Mouse (Mus musculus) mouse embryonic stem cell (cell line): ENCODE measurements around the gene Camk1d.

Experiments used
- in situ Hi-C, 2 experiments: fragments of 300-500 bp; cut with MboI; formaldehyde crosslinking; loops; 1 replicate in 1 of 2; 3 replicates in 1 of 2; pipeline ENCODE4 v1.14.3; 2019 to 2020; ENCODE audit warnings: low sequenced_read_pairs in 2 of 2, low pct_unique_long_range_greater_than_20kb in 1 of 2, mixed read lengths in 1 of 2; ENCODE audit not compliant: unreplicated experiment in 1 of 2

The Camk1d gene

DNA sequence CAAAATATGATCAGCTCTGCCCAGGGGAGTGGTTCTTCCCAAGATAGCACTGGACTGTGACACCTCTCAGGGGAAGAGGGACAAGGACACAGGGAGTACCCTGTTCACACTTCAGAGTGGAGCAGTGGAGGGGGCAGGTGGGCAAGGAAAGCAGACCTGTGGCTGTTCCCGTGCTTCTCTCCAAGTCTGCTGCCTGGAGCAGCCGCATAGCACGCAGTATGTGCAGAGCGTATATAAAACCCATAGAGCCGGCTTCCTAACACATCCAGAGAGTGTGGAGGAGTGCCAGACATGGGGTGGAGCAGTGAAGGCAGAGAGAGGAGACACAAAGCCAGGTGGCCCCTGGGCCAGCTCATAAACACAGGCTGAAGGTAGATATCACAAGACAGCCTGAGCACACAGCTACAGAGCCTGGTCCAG lies 256.2 kb downstream of the Camk1d start:
- in situ Hi-C loops: no loop called here

- in situ Hi-C loops: no loop called here
Measured at GRCm38 (mm10) chr2:5456108-5456507, 258.2 kb downstream of the Camk1d start.

GRCm38 (mm10) chr2:5454830-5455229 lies 259.5 kb downstream of the Camk1d start:
- in situ Hi-C loops: no loop called here

GRCm38 (mm10) chr2:5451654-5452053 lies 262.7 kb downstream of the Camk1d start:
- in situ Hi-C loops: no loop called here

DNA sequence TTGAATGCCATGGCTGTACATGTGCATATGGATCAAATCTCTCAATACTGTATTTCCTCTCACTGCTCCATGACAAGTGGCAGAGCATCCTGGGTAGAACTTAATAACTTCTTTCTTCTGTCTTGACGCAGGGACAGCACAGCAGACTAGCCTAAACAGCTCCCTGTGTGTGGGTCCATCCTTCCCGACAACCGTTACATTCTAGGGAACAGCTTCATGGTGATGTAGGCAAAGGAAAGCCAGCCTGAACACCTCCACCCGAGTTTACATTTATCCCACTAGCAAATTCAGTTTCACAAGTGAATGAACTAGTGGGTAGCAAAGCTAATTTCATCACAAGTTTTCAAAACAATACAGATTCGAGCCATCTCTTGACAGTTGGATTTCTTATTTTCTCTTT lies 269.0 kb downstream of the Camk1d start:
- in situ Hi-C loops: no loop called here

GRCm38 (mm10) chr2:5437690-5438089 lies 276.6 kb downstream of the Camk1d start:
- in situ Hi-C loops: no loop called here

DNA sequence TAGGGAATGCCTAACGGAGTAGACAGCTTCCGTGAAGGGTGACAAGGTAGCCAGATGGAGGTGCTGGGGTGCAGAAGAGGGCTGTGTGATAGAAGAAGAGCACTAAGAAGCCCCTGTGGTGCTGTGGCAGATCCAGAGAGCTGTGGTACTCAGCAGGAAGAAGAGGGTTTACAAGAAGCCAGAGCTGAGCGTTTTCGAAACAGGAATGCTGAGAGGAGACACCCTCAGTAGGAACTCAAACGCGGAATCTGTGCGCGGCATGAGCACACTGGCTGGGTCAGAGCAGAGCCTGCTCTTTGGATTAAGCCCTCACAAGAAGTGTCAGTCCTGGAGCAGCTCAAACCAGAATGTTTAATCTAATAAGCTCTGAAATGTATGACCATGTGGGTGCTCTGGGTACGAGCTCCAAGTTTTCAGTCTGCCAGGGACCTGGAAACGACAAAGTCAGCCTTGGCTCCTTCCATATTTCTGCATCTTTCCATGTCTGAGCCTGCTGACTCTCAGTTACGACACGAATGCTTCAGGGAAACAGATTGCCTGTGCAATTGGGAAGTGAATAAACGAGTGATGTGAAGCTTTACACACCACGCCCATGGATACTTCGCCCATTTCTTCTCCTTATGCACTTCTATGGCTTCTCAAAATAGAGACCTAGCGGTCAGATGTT lies 278.6 kb downstream of the Camk1d start:
- in situ Hi-C loops: no loop called here

DNA sequence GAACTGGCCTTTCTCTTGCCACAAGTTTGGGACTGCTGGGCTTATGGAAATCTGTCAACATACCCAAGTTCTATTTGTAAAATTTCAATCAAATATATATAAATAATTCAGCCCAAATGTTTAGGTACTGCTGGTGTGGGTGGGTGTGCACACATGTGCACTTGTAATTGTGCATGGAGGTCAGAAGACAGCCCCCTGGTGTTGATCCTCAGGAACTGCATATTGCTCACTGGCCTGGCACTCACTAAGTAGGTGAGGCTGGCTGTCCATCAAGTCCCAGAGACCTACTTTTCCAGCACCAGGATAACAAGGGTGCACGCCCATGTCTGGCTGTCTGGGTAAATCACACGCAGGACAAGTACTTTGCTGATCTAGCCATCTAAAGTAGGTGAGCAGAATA lies 283.0 kb downstream of the Camk1d start:
- in situ Hi-C loops: no loop called here

GRCm38 (mm10) chr2:5429921-5430320 lies 284.4 kb downstream of the Camk1d start:
- in situ Hi-C loops: no loop called here

- in situ Hi-C loops: no loop called here
Measured at GRCm38 (mm10) chr2:5426110-5426509, 288.2 kb downstream of the Camk1d start.

- in situ Hi-C loops: no loop called here
Measured at GRCm38 (mm10) chr2:5425612-5426011, 288.7 kb downstream of the Camk1d start.

GRCm38 (mm10) chr2:5420621-5421196 lies 293.6 kb downstream of the Camk1d start:
- in situ Hi-C loops: no loop called here

GRCm38 (mm10) chr2:5418802-5419201 lies 295.5 kb downstream of the Camk1d start:
- in situ Hi-C loops: no loop called here

DNA sequence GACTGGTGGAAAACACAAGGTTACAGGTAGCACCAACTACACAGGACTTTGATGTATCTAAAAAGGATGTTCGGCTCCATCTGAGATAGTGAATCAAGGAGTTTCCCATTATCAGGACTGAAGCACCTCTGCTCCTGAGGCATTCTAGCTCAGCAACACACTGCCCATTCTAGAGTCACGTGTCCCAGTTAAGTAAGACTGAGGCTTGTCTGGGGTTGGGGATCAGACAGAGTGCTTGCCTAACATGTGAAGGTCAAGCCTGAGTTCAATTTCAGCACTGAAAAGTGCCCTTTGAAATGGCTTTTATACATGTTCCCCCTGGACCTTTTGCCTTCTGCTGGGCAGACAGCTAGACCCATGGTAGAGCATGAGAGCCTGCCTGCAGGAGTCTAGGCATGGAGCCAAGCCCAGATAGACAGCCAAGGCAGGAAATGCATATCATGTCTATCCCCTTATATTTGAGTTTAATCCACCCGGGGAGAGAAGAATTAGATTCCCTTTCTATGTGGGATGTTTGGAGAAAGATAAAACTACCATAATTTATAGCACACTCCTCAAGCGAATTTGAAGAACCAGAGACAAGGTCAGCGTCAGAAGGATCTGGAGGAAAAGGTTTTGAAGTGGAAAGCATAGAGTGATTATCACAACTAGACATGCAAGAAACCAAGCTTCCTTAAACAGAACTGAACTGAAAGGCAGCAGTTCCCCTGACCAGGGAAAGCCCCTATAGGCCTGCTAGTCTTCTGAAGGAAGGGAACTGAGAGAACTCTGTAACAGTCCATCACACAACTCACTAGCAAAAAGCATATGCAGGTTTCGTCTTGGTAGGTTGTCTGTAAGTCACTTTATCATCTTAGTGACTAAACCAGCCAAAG lies 296.9 kb downstream of the Camk1d start:
- in situ Hi-C loops: no loop called here

DNA sequence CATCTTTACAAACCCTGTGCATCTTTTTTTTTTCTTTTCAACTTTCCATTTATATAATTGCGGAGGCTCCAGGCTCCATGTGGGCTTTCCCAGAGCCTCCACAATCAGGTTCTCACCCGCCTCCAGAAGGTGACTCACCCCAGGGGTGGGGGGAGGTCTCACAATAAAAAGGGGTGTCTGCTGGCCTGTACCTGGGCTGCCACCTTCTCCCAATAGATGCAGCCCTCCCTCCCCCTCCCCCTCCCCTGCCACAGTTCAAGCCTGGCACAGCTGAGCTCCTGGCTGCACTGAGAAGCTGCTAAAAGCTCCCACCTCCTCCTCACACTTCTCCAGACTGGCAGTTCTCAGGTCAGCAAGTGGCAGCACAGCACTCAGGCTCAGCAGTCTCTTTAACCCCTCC lies 302.5 kb downstream of the Camk1d start:
- in situ Hi-C loops: no loop called here

DNA sequence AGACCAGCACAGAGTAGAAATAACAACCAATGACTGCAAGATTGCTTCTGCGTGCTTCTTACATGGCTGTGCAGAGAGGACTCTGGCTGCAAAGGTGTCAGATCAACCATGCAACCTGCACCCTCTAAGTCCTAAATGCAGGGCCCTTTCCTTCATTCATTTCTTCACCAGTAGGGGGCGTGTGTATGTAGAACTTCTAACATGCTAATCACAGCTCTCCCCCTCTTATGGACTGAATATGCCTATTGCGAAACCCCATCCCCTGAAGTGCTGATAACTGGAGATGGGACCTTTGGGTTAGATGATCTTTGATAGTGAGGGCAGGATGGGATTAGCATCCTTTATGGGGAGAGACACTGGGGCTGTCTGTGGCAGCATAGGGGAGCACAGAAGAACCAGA lies 310.5 kb downstream of the Camk1d start:
- in situ Hi-C loops: no loop called here

DNA sequence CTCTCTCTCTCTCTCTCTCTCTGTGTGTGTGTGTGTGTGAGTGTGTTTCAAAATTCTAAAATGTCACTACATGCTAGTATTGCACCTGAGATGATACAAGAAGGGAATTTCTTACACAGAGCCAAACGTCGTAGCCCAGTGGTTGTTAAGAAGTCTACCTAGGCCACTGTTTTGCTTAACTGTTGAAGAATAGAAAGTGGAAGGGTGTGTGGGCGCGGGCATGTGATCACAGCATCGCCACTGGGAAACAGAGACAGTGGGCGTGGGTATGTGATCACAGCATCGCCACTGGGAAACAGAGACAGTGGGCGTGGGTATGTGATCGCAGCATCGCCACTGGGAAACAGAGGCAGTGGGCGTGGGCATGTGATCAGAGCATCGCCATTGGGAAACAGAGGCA lies 312.3 kb downstream of the Camk1d start:
- in situ Hi-C loops: no loop called here

- in situ Hi-C loops: no loop called here
Measured at GRCm38 (mm10) chr2:5398505-5398904, 315.8 kb downstream of the Camk1d start.

DNA sequence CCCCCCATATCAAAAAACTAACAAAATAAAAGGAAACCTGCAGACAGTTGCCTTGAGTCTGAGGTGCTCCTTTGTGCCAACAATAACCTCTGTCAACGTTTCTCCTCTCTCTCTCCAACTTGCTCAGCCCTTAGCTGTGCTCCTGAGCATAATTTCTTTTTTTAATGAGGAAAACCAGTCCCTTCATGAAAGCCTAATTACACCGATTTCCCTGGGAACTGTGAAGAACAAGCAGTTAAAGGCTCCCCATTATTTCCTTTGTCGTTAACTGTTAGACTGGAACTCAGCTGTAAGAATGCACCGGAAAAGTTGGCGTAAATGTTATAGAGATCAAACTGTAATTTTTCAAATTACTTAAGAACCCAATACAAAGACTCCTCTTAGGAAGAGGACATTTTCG lies 316.3 kb downstream of the Camk1d start:
- in situ Hi-C loops: no loop called here

DNA sequence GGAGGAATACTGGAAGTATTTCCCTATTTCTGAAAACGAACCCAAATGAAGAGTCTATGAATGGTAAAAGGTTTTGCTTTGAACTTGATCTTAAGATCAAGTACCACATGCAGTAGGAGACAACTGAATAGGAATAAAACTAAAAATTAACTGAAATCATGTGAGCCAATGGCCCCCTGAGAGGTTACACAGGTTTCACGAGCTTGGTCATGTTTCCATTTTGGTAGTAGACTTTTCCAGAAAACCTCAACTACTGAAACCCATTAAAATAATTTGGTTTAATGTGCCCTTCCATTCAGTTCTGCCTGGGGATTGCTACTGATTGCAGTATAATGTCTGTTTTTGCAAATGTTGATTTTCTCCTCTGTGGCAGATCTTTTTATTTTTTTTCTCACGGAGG lies 316.8 kb downstream of the Camk1d start:
- in situ Hi-C loops: no loop called here
